9 mouse cellular contexts compared by ENCODE assay signal in the genomic region with DNA sequence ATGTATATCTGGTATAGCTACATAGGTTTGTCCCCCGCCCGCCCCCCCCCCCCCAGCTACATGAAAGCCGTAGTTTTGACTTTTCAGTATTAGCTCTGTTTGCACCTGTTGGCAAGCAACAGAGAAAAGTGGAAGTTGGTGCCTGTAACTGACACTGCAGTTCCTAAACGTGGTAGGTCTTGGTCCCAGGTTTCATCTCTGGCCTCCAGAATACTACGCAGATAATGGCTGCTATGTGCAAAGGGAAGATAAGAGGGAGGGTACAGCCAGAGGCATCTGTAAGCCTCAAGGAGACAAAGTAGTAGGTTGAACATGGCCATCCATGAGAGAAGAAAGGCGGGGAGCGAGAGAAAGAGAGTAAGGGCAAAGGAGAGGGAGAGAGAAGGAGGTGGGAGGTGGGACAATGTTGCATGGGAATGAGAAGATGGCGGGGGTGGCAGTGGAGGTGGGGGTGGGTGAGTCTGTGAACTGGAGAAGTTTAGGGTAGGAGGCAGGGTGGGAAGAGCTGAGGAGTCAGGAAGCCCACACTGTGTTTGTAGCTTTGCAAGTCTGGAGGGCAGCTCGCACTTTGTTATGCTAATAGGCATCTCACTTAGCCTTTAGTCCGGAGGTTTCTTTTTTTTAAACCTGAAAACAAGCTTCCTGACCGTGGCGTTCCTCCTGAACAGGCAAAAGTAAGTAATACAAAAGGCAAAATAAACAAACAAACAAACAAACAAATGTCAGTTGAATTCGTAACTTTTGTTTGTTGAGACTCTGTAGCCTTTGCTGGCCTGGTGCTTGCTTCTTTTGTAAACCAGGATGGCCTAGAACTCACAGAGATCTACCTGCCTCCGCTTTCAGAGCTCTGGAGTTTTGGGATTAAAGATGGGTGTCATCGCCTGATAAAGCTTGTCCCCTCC. TPM values are rescaled to one million over a fixed set of nuclear protein-coding genes. Genes with fewer than 3 reads are reported as not detected.
DNase-seq lines count a peak whose midpoint lies in the region; ATAC-seq lines count a peak whose summit lies in the region.
"Had no signal": no experiment of that assay in that cellular context is flagged by ENCODE, and none has a peak within 500 bp of the region (broad histone marks: within the 10 kb centered on the region; RNA-seq: fewer than 3 reads in every experiment).

TSS of gene Fam169a (plus strand) at position 638 of the 902 bp plus-strand sequence.

- H3K9me3 ChIP-seq in forebrain, embryonic 11.5 days (ENCODE audit: control insufficient read depth, low read length), result no peaks in the 10 kb centered on the region; the same call in 1 of the 2 replicates
- no peaks in the 10 kb centered on the region for H3K9me3 ChIP-seq in neural tube, embryonic 12.5 days

- H3K4me3 ChIP-seq in forebrain, embryonic 11.5 days (ENCODE audit: low read depth, low read length), result no peak within 1 kb of the TSS
- H3K4me3 ChIP-seq in neural tube, embryonic 12.5 days, result no peak within 1 kb of the TSS

- peaks cover 3% of the 10 kb centered on the region; the same call in 1 of the 2 replicates for H3K4me1 ChIP-seq in forebrain, embryonic 11.5 days (replicated peaks; ENCODE audit: control insufficient read depth, insufficient read depth, low read length)
- peaks cover 11% of the 10 kb centered on the region for H3K4me1 ChIP-seq in neural tube, embryonic 12.5 days

- H3K36me3 ChIP-seq in forebrain, embryonic 11.5 days (ENCODE audit: control insufficient read depth, insufficient read depth, low read length), result no peaks in the 10 kb centered on the region
- H3K36me3 ChIP-seq in neural tube, embryonic 12.5 days, result no peaks in the 10 kb centered on the region

- DNase-seq in layer of hippocampus, adult 8-10 months (ENCODE audit: low spot score in 2 of 2), result no peak
- no peak for DNase-seq in layer of hippocampus, adult 9-10 months (ENCODE audit: low spot score)
- DNase-seq in forebrain, embryonic 11.5 days (ENCODE audit: low spot score), result no peak
- no peak for DNase-seq in left cerebral cortex, postnatal 25 days (ENCODE audit: low spot score in 2 of 2)
- no peak for DNase-seq in cerebellum, postnatal 25 days
- no peak for DNase-seq in heart, adult 18-20 months
- no peak for DNase-seq in Muller cell, postnatal 12 days (ENCODE audit: inconsistent ontology term)
- DNase-seq: lung, adult 18-20 months had no signal

- H3K27ac ChIP-seq in forebrain, embryonic 11.5 days (ENCODE audit: low read depth, low read length), result no peak within 1 kb of the TSS
- H3K27ac ChIP-seq in neural tube, embryonic 12.5 days, result no peak within 1 kb of the TSS

- H3K9ac ChIP-seq in forebrain, embryonic 11.5 days (ENCODE audit: low read length), result no peak within 1 kb of the TSS
- no peak within 1 kb of the TSS for H3K9ac ChIP-seq in neural tube, embryonic 12.5 days

- H3K27me3 ChIP-seq in forebrain, embryonic 11.5 days (ENCODE audit: control insufficient read depth, insufficient read depth, low read length), result no peaks in the 10 kb centered on the region; the same call in 1 of the 2 replicates
- 0 out of 2 replicates have a peak, but pooled peaks cover 4% of the 10 kb centered on the region for H3K27me3 ChIP-seq in neural tube, embryonic 12.5 days (replicated peaks)

- intact Hi-C loops in left cerebral cortex, postnatal 25 days (cut with DNase I), result no loop called here

- no peak for ATAC-seq in forebrain, embryonic 11.5 days (replicated peaks; ENCODE audit: low FRiP score)
- no peak for ATAC-seq in neural tube, embryonic 12.5 days (ENCODE audit: low FRiP score, low read depth)

- H3K4me2 ChIP-seq in forebrain, embryonic 11.5 days (ENCODE audit: low read depth, low read length, severe bottlenecking), result no peak within 1 kb of the TSS
- H3K4me2 ChIP-seq in neural tube, embryonic 12.5 days (replicated peaks), result 0 out of 2 replicates have a peak within 1 kb of the TSS, but pooled peaks have one; percentile 1

- 31% methylated on average over 15 of the region's 15 CpGs for WGBS in forebrain, embryonic 11.5 days
- 43% methylated on average over 15 of the region's 15 CpGs for WGBS in neural tube, embryonic 12.5 days

RNA-seq across cellular contexts. Expression of gene Fam169a, which starts in this region (rescaled TPM):
- 10 to 100 TPM; 38.5 to 43.1 (median 40.1) TPM for total RNA-seq in layer of hippocampus, adult 8-10 months (2022)
- 10.1 and 12.5 TPM in 2 replicates for polyA plus RNA-seq in forebrain, embryonic 11.5 days (2014; fragmentation: Nextera tagmentation; extraction: Ambion mirVana)
- 10 to 100 TPM; 42.6 to 48.6 TPM for total RNA-seq in left cerebral cortex, postnatal 25 days (2021)
- polyA plus RNA-seq in neural tube, embryonic 12.5 days (2016; fragmentation: Nextera tagmentation; extraction: Ambion mirVana), result 15.8 and 16.2 TPM in 2 replicates
- under 1 TPM; 0.62 to 0.94 TPM for total RNA-seq in heart, adult 18-20 months (2021)

Comparison
In these comparisons a context has a peak if more than half of its experiments do, and no peak if none do; other contexts are left out.
1. RNA of gene Fam169a (total RNA-seq): 42.6 to 48.6 TPM in left cerebral cortex, postnatal 25 days and 38.5 to 43.1 TPM in layer of hippocampus, adult 8-10 months; 0.62 to 0.94 TPM in heart, adult 18-20 months; every median in the first group is over 10 times any median in the second.